Mouse (Mus musculus) hindbrain, embryonic 16.5 days (tissue): ENCODE data around the gene Hk1. TPM values are rescaled to one million over a fixed set of nuclear protein-coding genes. Genes with fewer than 3 reads are reported as not detected.

Source experiments
- ATAC-seq: fragments of 200-750 bp; cut with Nextera tagmentation; 2 replicates; pipeline ENCODE4 v1.8.0; 2017; ENCODE audit warnings: moderate TSS enrichment, moderate library complexity
- H3K27ac ChIP-seq: fragments of 300-500 bp; sonication (generic); 2 replicates; pipeline ENCODE4 v1.5.1; 2014; ENCODE audit warnings: low read depth, mild to moderate bottlenecking, control low read depth, low read length, moderate library complexity
- H3K27me3 ChIP-seq: fragments of 300-500 bp; sonication (generic); replicated peaks from 2 replicates; pipeline ENCODE4 v1.6.1; 2014; ENCODE audit warnings: low read length; ENCODE audit not compliant: control insufficient read depth, insufficient read depth
- H3K36me3 ChIP-seq: fragments of 300-500 bp; sonication (generic); 2 replicates; pipeline ENCODE4 v1.6.1; 2014; ENCODE audit warnings: mild to moderate bottlenecking, low read length, moderate library complexity, mixed read lengths; ENCODE audit not compliant: control insufficient read depth, insufficient read depth
- H3K4me1 ChIP-seq: fragments of 300-500 bp; sonication (generic); 2 replicates; pipeline ENCODE4 v1.6.1; 2014; ENCODE audit warnings: low read depth, low read length; ENCODE audit not compliant: control insufficient read depth, insufficient read depth
- H3K4me2 ChIP-seq: fragments of 300-500 bp; sonication (generic); 2 replicates; pipeline ENCODE4 v1.6.1; 2014; ENCODE audit warnings: mild to moderate bottlenecking, low read length, control low read depth, moderate library complexity
- H3K4me3 ChIP-seq: fragments of 300-500 bp; sonication (generic); 2 replicates; pipeline ENCODE4 v1.5.1; 2014; ENCODE audit warnings: mild to moderate bottlenecking, low read length, control low read depth, moderate library complexity
- H3K9ac ChIP-seq: fragments of 300-500 bp; sonication (generic); 2 replicates; pipeline ENCODE4 v1.6.1; 2014; ENCODE audit warnings: low read depth, mild to moderate bottlenecking, control low read depth, low read length, moderate library complexity
- H3K9me3 ChIP-seq: fragments of 300-500 bp; sonication (generic); 2 replicates; pipeline ENCODE4 v1.6.1; 2014; ENCODE audit warnings: mild to moderate bottlenecking, low read length, moderate library complexity; ENCODE audit not compliant: control insufficient read depth
- WGBS: fragments of 180-500 bp; shearing (Covaris S2); extraction: QIAGEN DNeasy Blood & Tissue Kit; methylation state at CpG from one replicate; pipeline ENCODE4 v1.1.7; 2014; 5-methylcytosine and 5-hydroxymethylcytosine counted together
- polyA plus RNA-seq: library from polyadenylated mRNA; unstranded; fragments of >200 nt; fragmentation: Nextera tagmentation; extraction: Ambion mirVana; gene quantifications from 2 replicates; pipeline ENCODE4 v1.2.1, GENCODE M21; 2015

Gene Hk1
- polyA plus RNA-seq, 1 experiment from 2014 or later: 164 TPM

- Histone ChIP-seq H3K4me1 (no peaks in the 10 kb centered on the region), H3K36me3 (no peaks in the 10 kb centered on the region; the same call in 1 of the 2 replicates), H3K4me3 (no peak overlapping the region), H3K9ac (no peak overlapping the region), H3K9me3 (no peaks in the 10 kb centered on the region), H3K4me2 (no peak overlapping the region), H3K27me3 (no peaks in the 10 kb centered on the region), H3K27ac (no peak overlapping the region)
- 76% methylated on average over 7 of the region's 10 CpGs for WGBS
- ATAC-seq: no peak
Measured at GRCm38 (mm10) chr10:62313140-62313539, 66.6 kb downstream of the Hk1 start.

- H3K4me2 ChIP-seq: no peak overlapping the region
- no peaks in the 10 kb centered on the region for H3K4me1 ChIP-seq
- no peak overlapping the region for H3K4me3 ChIP-seq
- no peaks in the 10 kb centered on the region for H3K27me3 ChIP-seq
- 36% methylated on average over 6 of the region's 6 CpGs for WGBS
- no peaks in the 10 kb centered on the region; the same call in 1 of the 2 replicates for H3K36me3 ChIP-seq
- no peak overlapping the region for H3K27ac ChIP-seq
- H3K9ac ChIP-seq: no peak overlapping the region
- no peak for ATAC-seq
- H3K9me3 ChIP-seq: no peaks in the 10 kb centered on the region
Measured at GRCm38 (mm10) chr10:62311464-62311863, 68.2 kb downstream of the Hk1 start.

GRCm38 (mm10) chr10:62310259-62311039 is 69.3 kb downstream of the Hk1 start:
- Histone ChIP-seq H3K9me3 (no peaks in the 10 kb centered on the region), H3K27me3 (no peaks in the 10 kb centered on the region), H3K4me2 (no peak overlapping the region), H3K36me3 (no peaks in the 10 kb centered on the region; the same call in 1 of the 2 replicates), H3K4me3 (no peak overlapping the region), H3K27ac (no peak overlapping the region), H3K9ac (no peak overlapping the region), H3K4me1 (no peaks in the 10 kb centered on the region)
- WGBS: 84% methylated on average over 10 of the region's 10 CpGs
- ATAC-seq: no peak

DNA sequence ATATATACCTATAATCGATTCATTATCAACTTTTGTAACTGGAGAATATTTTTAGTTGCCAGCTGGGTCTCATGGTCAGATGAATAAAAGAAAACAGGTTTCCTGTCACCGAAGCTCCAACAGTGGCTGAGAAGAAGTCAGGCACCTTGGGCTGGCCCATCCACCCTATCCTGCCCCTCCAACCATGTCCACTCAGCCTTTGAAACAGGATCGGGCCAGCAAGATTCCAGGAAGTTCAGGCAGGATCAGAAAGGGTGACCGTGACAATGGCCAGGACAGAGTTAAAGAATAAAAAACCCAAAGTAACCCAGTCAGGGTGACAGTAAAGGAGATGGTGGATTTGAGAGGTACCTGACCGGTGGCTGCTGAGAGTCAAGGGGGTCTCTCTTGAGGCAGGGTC is 70.1 kb downstream of the Hk1 start:
- no peak overlapping the region for H3K27ac ChIP-seq
- H3K4me1 ChIP-seq: no peaks in the 10 kb centered on the region
- H3K27me3 ChIP-seq: no peaks in the 10 kb centered on the region
- WGBS: 92% methylated on average over 5 of the region's 5 CpGs
- H3K36me3 ChIP-seq: no peaks in the 10 kb centered on the region; the same call in 1 of the 2 replicates
- H3K9me3 ChIP-seq: no peaks in the 10 kb centered on the region
- H3K9ac ChIP-seq: no peak overlapping the region
- no peak overlapping the region for H3K4me2 ChIP-seq
- H3K4me3 ChIP-seq: no peak overlapping the region
- ATAC-seq: no peak

DNA sequence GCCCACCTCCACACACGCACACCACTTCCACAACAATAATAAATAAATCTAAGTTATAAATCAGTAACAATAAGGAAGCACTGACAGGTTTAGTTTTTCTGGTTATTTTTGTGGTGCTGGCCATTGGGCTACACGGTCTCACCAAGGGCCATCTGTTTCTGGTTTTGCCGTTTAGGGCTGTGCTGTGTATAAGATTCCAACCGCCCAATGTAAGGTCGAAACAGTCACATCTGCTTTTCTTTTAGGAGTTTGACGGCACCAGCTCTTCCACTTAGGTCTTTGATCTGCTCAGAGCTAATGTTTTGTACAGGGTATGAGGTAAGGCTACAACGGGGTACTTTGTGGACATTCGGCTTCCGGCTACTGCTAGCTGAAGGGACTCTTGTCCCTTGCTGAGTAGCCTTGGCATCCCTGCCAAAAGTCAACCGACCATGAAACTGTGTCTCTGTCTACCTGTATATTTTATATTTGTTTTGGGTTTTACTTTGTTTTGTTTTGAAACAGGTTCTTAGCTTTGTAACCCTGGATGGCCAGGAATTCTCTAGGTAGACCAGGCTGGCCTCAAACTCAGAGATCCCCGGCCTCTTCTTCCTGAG is 70.7 kb downstream of the Hk1 start:
- Histone ChIP-seq H3K4me3 (no peak overlapping the region), H3K4me1 (no peaks in the 10 kb centered on the region), H3K4me2 (no peak overlapping the region), H3K36me3 (peaks cover 4% of the 10 kb centered on the region; the same call in 1 of the 2 replicates), H3K9me3 (no peaks in the 10 kb centered on the region), H3K27ac (no peak overlapping the region), H3K27me3 (no peaks in the 10 kb centered on the region), H3K9ac (no peak overlapping the region)
- ATAC-seq: no peak
- 92% methylated on average over 11 of the region's 11 CpGs for WGBS

- Histone ChIP-seq H3K9me3 (no peaks in the 10 kb centered on the region), H3K9ac (no peak overlapping the region), H3K4me2 (no peak overlapping the region), H3K36me3 (peaks cover 11% of the 10 kb centered on the region; the same call in 1 of the 2 replicates), H3K4me1 (no peaks in the 10 kb centered on the region), H3K27me3 (no peaks in the 10 kb centered on the region), H3K4me3 (no peak overlapping the region), H3K27ac (no peak overlapping the region)
- ATAC-seq: peak; percentile 13; the same call in 1 of the 2 replicates
- 58% methylated on average over 3 of the region's 3 CpGs for WGBS
Measured at GRCm38 (mm10) chr10:62306483-62306882, 73.2 kb downstream of the Hk1 start.

DNA sequence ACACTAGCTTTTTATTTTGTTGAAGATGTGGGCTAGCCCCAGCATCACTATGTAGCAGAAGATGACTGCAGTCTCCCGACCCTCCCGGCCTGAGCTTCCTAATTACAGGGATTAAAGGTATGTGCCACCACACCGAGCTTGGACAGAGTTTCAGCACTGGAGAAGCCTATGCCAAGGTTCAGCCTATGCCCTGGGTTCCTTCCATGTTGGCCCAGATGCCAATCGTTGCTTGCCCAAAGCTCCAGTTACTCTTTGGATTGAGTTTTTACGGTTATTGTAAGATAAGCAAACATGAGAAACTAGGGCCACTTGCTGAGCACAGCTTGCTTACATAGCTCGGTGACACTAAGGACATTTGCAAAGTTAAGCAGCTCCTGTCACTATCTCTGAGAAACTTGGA is 74.6 kb downstream of the Hk1 start:
- ATAC-seq: no peak
- WGBS: 86% methylated on average over 6 of the region's 6 CpGs
- Histone ChIP-seq H3K27ac (no peak overlapping the region), H3K27me3 (no peaks in the 10 kb centered on the region), H3K4me2 (no peak overlapping the region), H3K9ac (no peak overlapping the region), H3K36me3 (peaks cover 11% of the 10 kb centered on the region; the same call in 1 of the 2 replicates), H3K9me3 (no peaks in the 10 kb centered on the region), H3K4me3 (no peak overlapping the region), H3K4me1 (no peaks in the 10 kb centered on the region; the same call in 1 of the 2 replicates)

- Histone ChIP-seq H3K27ac (no peak overlapping the region), H3K4me3 (no peak overlapping the region), H3K27me3 (no peaks in the 10 kb centered on the region), H3K4me1 (no peaks in the 10 kb centered on the region; the same call in 1 of the 2 replicates), H3K9ac (no peak overlapping the region), H3K4me2 (no peak overlapping the region), H3K9me3 (no peaks in the 10 kb centered on the region), H3K36me3 (peaks cover 23% of the 10 kb centered on the region)
- ATAC-seq: no peak
- WGBS: 80% methylated on average over 23 of the region's 23 CpGs
Measured at GRCm38 (mm10) chr10:62300006-62300827, 79.5 kb downstream of the Hk1 start.
